Mouse (Mus musculus) bone marrow, adult 2 months (tissue): Measurements from ENCODE around the gene Trappc2l.

Source experiments
- CTCF ChIP-seq: fragments of 200-500 bp; IDR thresholded peaks from 2 replicates; pipeline ENCODE4 v1.5.1; 2011; ENCODE audit warnings: low read length, control low read depth; ENCODE audit not compliant: control insufficient read depth, insufficient read depth
- POLR2A ChIP-seq: fragments of 200-500 bp; IDR thresholded peaks from 2 replicates; pipeline ENCODE4 v1.6.1; 2011; ENCODE audit warnings: low read depth, mild to moderate bottlenecking, control low read depth, low read length, borderline replicate concordance; ENCODE audit not compliant: control insufficient read depth

DNA sequence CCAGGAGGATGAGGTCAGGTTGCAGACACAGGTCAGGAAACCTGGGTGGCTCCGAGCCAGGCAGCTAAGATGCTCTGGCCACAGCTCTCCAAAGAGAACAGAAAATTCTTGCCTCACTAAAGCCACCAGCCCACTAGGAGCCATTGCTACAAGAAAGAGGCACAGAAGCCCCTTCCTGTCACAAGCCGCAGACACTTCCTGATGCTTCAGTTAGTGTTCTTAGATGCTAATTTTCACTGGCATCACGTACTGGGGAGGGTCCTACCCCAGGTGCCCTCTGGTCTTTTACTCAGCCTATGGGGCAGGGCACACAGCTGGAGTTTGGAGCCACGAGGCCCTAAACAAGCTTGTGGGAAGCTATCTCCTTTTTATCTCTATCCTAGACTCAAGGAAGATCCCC, 15.4 kb upstream of the Trappc2l start:
- TF ChIP-seq CTCF (no peak), POLR2A (no peak)
